11 mouse cellular contexts compared by ENCODE assay signal in genomic region chrX:47328817-47329216, GRCm38 (mm10).
DNase-seq lines count a peak whose midpoint lies in the region; ATAC-seq and TF ChIP-seq lines count a peak whose summit lies in the region.
"Had no signal": no experiment of that assay in that cellular context is flagged by ENCODE, and none has a peak within 500 bp of the region (broad histone marks: within the 10 kb centered on the region; RNA-seq: fewer than 3 reads in every experiment).

No protein-coding gene starts in this region.

- peak; percentile 32 for DNase-seq in embryo, embryonic 10.5 days (ENCODE audit: low spot score)
- no peak for DNase-seq in embryo, embryonic 10 days (ENCODE audit: low spot score)
- peak; percentile 38 for DNase-seq in kidney, postnatal 0 days (ENCODE audit: low spot score)
- no peak for DNase-seq in kidney, adult 18-20 months
- DNase-seq in lung, postnatal 14 days: peak; percentile 1
- DNase-seq in lung, postnatal 4 days: no peak
- peak; percentile 20 for DNase-seq in retina, postnatal 1 day
- no peak for DNase-seq in B cell, adult 2 months
- DNase-seq: thymus, postnatal 36 days had no signal

- H3K4me2 ChIP-seq in kidney, postnatal 0 days (ENCODE audit: low read length): no peak overlapping the region
- H3K4me2 ChIP-seq: liver, embryonic 15.5 days had no signal

- no peak overlapping the region for H3K9ac ChIP-seq in kidney, postnatal 0 days (ENCODE audit: low read depth, low read length)
- H3K9ac ChIP-seq: liver, embryonic 15.5 days had no signal

- H3K27me3 ChIP-seq in kidney, postnatal 0 days (ENCODE audit: insufficient read depth, low read length): no peaks in the 10 kb centered on the region
- H3K27me3 ChIP-seq: liver, embryonic 15.5 days had no signal

- no peaks in the 10 kb centered on the region for H3K36me3 ChIP-seq in kidney, postnatal 0 days (ENCODE audit: insufficient read depth, low read length)
- H3K36me3 ChIP-seq: hindbrain, embryonic 10.5 days; liver, embryonic 15.5 days had no signal

- no peak overlapping the region for H3K27ac ChIP-seq in kidney, postnatal 0 days
- H3K27ac ChIP-seq: hindbrain, embryonic 10.5 days; liver, embryonic 15.5 days had no signal

- no peaks in the 10 kb centered on the region for H3K9me3 ChIP-seq in kidney, postnatal 0 days (replicated peaks; ENCODE audit: low read length)
- H3K9me3 ChIP-seq: hindbrain, embryonic 10.5 days; liver, embryonic 15.5 days had no signal

- peak; percentile 63 for TF ChIP-seq CTCF in kidney, postnatal 0 days (IDR thresholded peaks at IDR 0.05; ENCODE audit: low read depth)

- no peak overlapping the region for H3K4me3 ChIP-seq in kidney, postnatal 0 days (replicated peaks; ENCODE audit: low read depth, low read length)
- H3K4me3 ChIP-seq: hindbrain, embryonic 10.5 days; liver, embryonic 15.5 days had no signal

- no peak for ATAC-seq in kidney, postnatal 0 days (replicated peaks; ENCODE audit: low FRiP score, low read depth)

- H3K4me1 ChIP-seq in kidney, postnatal 0 days (replicated peaks; ENCODE audit: insufficient read depth, low read length): no peaks in the 10 kb centered on the region
- H3K4me1 ChIP-seq: hindbrain, embryonic 10.5 days; liver, embryonic 15.5 days had no signal

Comparison
In these comparisons a context has a peak if more than half of its experiments do, and no peak if none do; other contexts are left out.
1. DNase-seq: peak in embryo, embryonic 10.5 days (single experiment), kidney, postnatal 0 days (single experiment), lung, postnatal 14 days (single experiment) and retina, postnatal 1 day (single experiment); none in embryo, embryonic 10 days (single experiment), kidney, adult 18-20 months (single experiment), lung, postnatal 4 days (0 of 2) and B cell, adult 2 months (0 of 2).